Mouse (Mus musculus) small intestine, adult 10 weeks (tissue): ENCODE measurements around the gene Peli1. TPM values are rescaled to one million over a fixed set of nuclear protein-coding genes. Genes with fewer than 3 reads are reported as not detected.

Experiments
- polyA plus RNA-seq: library from polyadenylated mRNA; stranded (reverse); fragments of 350-450 nt; fragmentation: Illumina TruSeq; extraction: RNeasy Lipid Tissue Mini Kit (QIAGEN cat#74804); gene quantifications from one replicate; pipeline ENCODE4 v1.2.3, GENCODE M21; 2014; ENCODE audit warnings: low replicate concordance

The Peli1 gene
- polyA plus RNA-seq = 98.5 TPM

DNA sequence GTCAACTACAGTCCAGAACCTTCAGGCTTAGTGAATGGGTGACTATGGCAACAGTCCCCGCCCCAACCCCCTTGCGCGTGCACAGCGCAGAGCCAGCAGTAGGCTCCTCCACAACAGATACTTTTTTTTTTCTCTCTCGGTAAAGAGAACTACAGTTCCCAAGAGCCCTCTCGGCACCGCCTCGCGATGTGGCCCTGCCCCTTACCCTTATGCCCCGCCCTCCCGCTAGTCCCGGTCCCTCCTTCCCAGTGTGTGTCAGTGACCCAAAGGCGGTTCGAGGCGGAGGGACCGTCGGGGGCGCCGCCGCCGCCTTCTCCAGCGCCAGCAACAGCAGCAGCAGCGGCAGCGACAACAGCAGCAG is at the start of gene Peli1:
Gene Peli1 (plus strand): TSS at position 225 of the 361 bp plus-strand sequence.

Other genes starting within 250 kb of the Peli1 start
- gene Vps54, start 148.0 kb downstream of the Peli1 start, polyA plus RNA-seq = 198 TPM